In genomic region chr17:25222504-25222940, GRCm38 (mm10) we compare ENCODE assay signal across 7 mouse cellular contexts. TPM values are rescaled to one million over a fixed set of nuclear protein-coding genes. Genes with fewer than 3 reads are reported as not detected.
DNase-seq lines count a peak whose midpoint lies in the region; ATAC-seq and TF ChIP-seq lines count a peak whose summit lies in the region.
"Not testable (repeated sequence)": the region's sequence is repeated elsewhere in the genome, so short reads cannot be mapped to it uniquely, and the experiment has no call there.

No protein-coding gene starts in this region.

- TF ChIP-seq CTCF in forebrain, postnatal 0 days (IDR thresholded peaks at IDR 0.05; ENCODE audit: low read depth): not testable (repeated sequence)

- not testable (repeated sequence) for H3K4me1 ChIP-seq in forebrain, postnatal 0 days (ENCODE audit: insufficient read depth); hindbrain, embryonic 16.5 days (ENCODE audit: control insufficient read depth, insufficient read depth, low read depth, low read length)
- peaks cover 17% of the 10 kb centered on the region for H3K4me1 ChIP-seq in limb, embryonic 13.5 days
- peaks cover 20% of the 10 kb centered on the region for H3K4me1 ChIP-seq in midbrain, embryonic 10.5 days

- WGBS in forebrain, postnatal 0 days: 11% methylated on average over 17 of the region's 28 CpGs
- WGBS in hindbrain, embryonic 16.5 days: 18% methylated on average over 14 of the region's 28 CpGs
- 12% methylated on average over 14 of the region's 28 CpGs for WGBS in limb, embryonic 13.5 days
- 9% methylated on average over 16 of the region's 28 CpGs for WGBS in midbrain, embryonic 10.5 days

- peak; percentile 97 for ATAC-seq in forebrain, postnatal 0 days
- peak; percentile 92 for ATAC-seq in hindbrain, embryonic 16.5 days
- ATAC-seq in limb, embryonic 13.5 days (ENCODE audit: low FRiP score, low read depth): peak; percentile 86

- H3K36me3 ChIP-seq in forebrain, postnatal 0 days (ENCODE audit: insufficient read depth): peaks cover 38% of the 10 kb centered on the region
- not testable (repeated sequence) for H3K36me3 ChIP-seq in hindbrain, embryonic 16.5 days (ENCODE audit: control insufficient read depth, insufficient read depth, low read length)
- H3K36me3 ChIP-seq in limb, embryonic 13.5 days: peaks cover 57% of the 10 kb centered on the region
- H3K36me3 ChIP-seq in midbrain, embryonic 10.5 days: peaks cover 22% of the 10 kb centered on the region

- peak overlapping the region; percentile 17 for H3K4me3 ChIP-seq in forebrain, postnatal 0 days (ENCODE audit: low read depth, low read length)
- peak overlapping the region; percentile 39 for H3K4me3 ChIP-seq in hindbrain, embryonic 16.5 days (ENCODE audit: low read length)
- peak overlapping the region; percentile 48 for H3K4me3 ChIP-seq in limb, embryonic 13.5 days
- H3K4me3 ChIP-seq in midbrain, embryonic 10.5 days: peak overlapping the region; percentile 60

- H3K4me2 ChIP-seq in forebrain, postnatal 0 days (ENCODE audit: low read depth): peak overlapping the region; percentile 60
- H3K4me2 ChIP-seq in hindbrain, embryonic 16.5 days (ENCODE audit: low read length): peak overlapping the region; percentile 65
- H3K4me2 ChIP-seq in limb, embryonic 13.5 days (replicated peaks): peak overlapping the region; percentile 82

- not testable (repeated sequence) for H3K9me3 ChIP-seq in forebrain, postnatal 0 days (ENCODE audit: low read length); hindbrain, embryonic 16.5 days (ENCODE audit: control insufficient read depth, low read length); limb, embryonic 13.5 days; midbrain, embryonic 10.5 days (replicated peaks)

- 0 out of 2 replicates have a peak overlapping the region, but pooled peaks have one; percentile 10 for H3K9ac ChIP-seq in forebrain, postnatal 0 days
- H3K9ac ChIP-seq in hindbrain, embryonic 16.5 days (ENCODE audit: low read depth, low read length): not testable (repeated sequence)
- 0 out of 2 replicates have a peak overlapping the region, but pooled peaks have one; percentile 50 for H3K9ac ChIP-seq in limb, embryonic 13.5 days

- not testable (repeated sequence) for H3K27me3 ChIP-seq in forebrain, postnatal 0 days (ENCODE audit: insufficient read depth, low read length); hindbrain, embryonic 16.5 days (replicated peaks; ENCODE audit: control insufficient read depth, insufficient read depth, low read length); limb, embryonic 13.5 days
- H3K27me3 ChIP-seq in midbrain, embryonic 10.5 days (ENCODE audit: low read depth, poor library complexity, severe bottlenecking): peaks cover 13% of the 10 kb centered on the region

- H3K27ac ChIP-seq in forebrain, postnatal 0 days (ENCODE audit: low read depth, low read length); hindbrain, embryonic 16.5 days (ENCODE audit: low read depth, low read length); limb, embryonic 13.5 days; midbrain, embryonic 10.5 days (replicated peaks): not testable (repeated sequence)

- DNase-seq in T-cell, adult 2 months (ENCODE audit: low spot score): peak; percentile 41
- peak; percentile 47 to 52 for DNase-seq in cerebellum, postnatal 36 days
- DNase-seq in forebrain, postnatal 0 days: peak; percentile 18
- DNase-seq in midbrain, embryonic 10.5 days (ENCODE audit: low spot score): not testable (repeated sequence)
- DNase-seq in right cerebral cortex, postnatal 14 days: peak; percentile 41

RNA-seq across cellular contexts. Expression of gene Gnptg, which starts 17.4 kb away (rescaled TPM):
- 91.3 and 109 TPM in 2 replicates for total RNA-seq in forebrain, postnatal 0 days (2014; rRNA removed)
- polyA plus RNA-seq in forebrain, postnatal 0 days (2015; fragmentation: Nextera tagmentation; extraction: Ambion mirVana): 119 and 121 TPM in 2 replicates
- 110 and 114 TPM in 2 replicates for polyA plus RNA-seq in hindbrain, embryonic 16.5 days (2015; fragmentation: Nextera tagmentation; extraction: Ambion mirVana)
- 34.9 and 35.5 TPM in 2 replicates for polyA plus RNA-seq in limb, embryonic 13.5 days (2015; fragmentation: Nextera tagmentation; extraction: Ambion mirVana)
- 67.0 and 75.3 TPM in 2 replicates for polyA plus RNA-seq in midbrain, embryonic 10.5 days (2016; fragmentation: Nextera tagmentation; extraction: Ambion mirVana)

RNA-seq across cellular contexts. Expression of gene Tsr3, which starts 17.4 kb away (rescaled TPM):
- total RNA-seq in forebrain, postnatal 0 days (2014; rRNA removed): 56.6 and 62.0 TPM in 2 replicates
- polyA plus RNA-seq in forebrain, postnatal 0 days (2015; fragmentation: Nextera tagmentation; extraction: Ambion mirVana): 70.0 and 78.6 TPM in 2 replicates
- polyA plus RNA-seq in hindbrain, embryonic 16.5 days (2015; fragmentation: Nextera tagmentation; extraction: Ambion mirVana): 57.4 and 58.2 TPM in 2 replicates
- 57.0 and 59.4 TPM in 2 replicates for polyA plus RNA-seq in limb, embryonic 13.5 days (2015; fragmentation: Nextera tagmentation; extraction: Ambion mirVana)
- polyA plus RNA-seq in midbrain, embryonic 10.5 days (2016; fragmentation: Nextera tagmentation; extraction: Ambion mirVana): 74.6 and 80.4 TPM in 2 replicates

RNA-seq across cellular contexts. Expression of gene Baiap3, which starts 33.6 kb away (rescaled TPM):
- 30.2 and 70.8 TPM in 2 replicates for total RNA-seq in forebrain, postnatal 0 days (2014; rRNA removed)
- 8.2 and 16.2 TPM in 2 replicates for polyA plus RNA-seq in forebrain, postnatal 0 days (2015; fragmentation: Nextera tagmentation; extraction: Ambion mirVana)
- 23.4 and 26.0 TPM in 2 replicates for polyA plus RNA-seq in hindbrain, embryonic 16.5 days (2015; fragmentation: Nextera tagmentation; extraction: Ambion mirVana)
- polyA plus RNA-seq in limb, embryonic 13.5 days (2015; fragmentation: Nextera tagmentation; extraction: Ambion mirVana): 1.1 and 1.7 TPM in 2 replicates
- 2.3 and 2.4 TPM in 2 replicates for polyA plus RNA-seq in midbrain, embryonic 10.5 days (2016; fragmentation: Nextera tagmentation; extraction: Ambion mirVana)

RNA-seq across cellular contexts. Expression of gene Unkl, which starts 34.3 kb away (rescaled TPM):
- 21.6 and 22.8 TPM in 2 replicates for total RNA-seq in forebrain, postnatal 0 days (2014; rRNA removed)
- polyA plus RNA-seq in forebrain, postnatal 0 days (2015; fragmentation: Nextera tagmentation; extraction: Ambion mirVana): 7.6 and 11.6 TPM in 2 replicates
- polyA plus RNA-seq in hindbrain, embryonic 16.5 days (2015; fragmentation: Nextera tagmentation; extraction: Ambion mirVana): 16.0 and 17.6 TPM in 2 replicates
- 9.7 and 11.4 TPM in 2 replicates for polyA plus RNA-seq in limb, embryonic 13.5 days (2015; fragmentation: Nextera tagmentation; extraction: Ambion mirVana)
- 8.4 and 9.7 TPM in 2 replicates for polyA plus RNA-seq in midbrain, embryonic 10.5 days (2016; fragmentation: Nextera tagmentation; extraction: Ambion mirVana)

RNA-seq across cellular contexts. Expression of gene BC003965, which starts 38.2 kb away (rescaled TPM):
- 23.7 and 24.2 TPM in 2 replicates for total RNA-seq in forebrain, postnatal 0 days (2014; rRNA removed)
- 30.8 and 32.8 TPM in 2 replicates for polyA plus RNA-seq in forebrain, postnatal 0 days (2015; fragmentation: Nextera tagmentation; extraction: Ambion mirVana)
- 33.8 and 34.1 TPM in 2 replicates for polyA plus RNA-seq in hindbrain, embryonic 16.5 days (2015; fragmentation: Nextera tagmentation; extraction: Ambion mirVana)
- polyA plus RNA-seq in limb, embryonic 13.5 days (2015; fragmentation: Nextera tagmentation; extraction: Ambion mirVana): 34.2 and 34.5 TPM in 2 replicates
- 37.3 and 37.7 TPM in 2 replicates for polyA plus RNA-seq in midbrain, embryonic 10.5 days (2016; fragmentation: Nextera tagmentation; extraction: Ambion mirVana)
